In genomic region chr4:120406639-120407273, GRCm38 (mm10) we compare ENCODE assay signal across 9 mouse cellular contexts. TPM values are rescaled to one million over a fixed set of nuclear protein-coding genes. Genes with fewer than 3 reads are reported as not detected.
A peak's percentile ranks its signal among the peaks of the same experiment; 100 is the strongest.
DNase-seq lines count a peak whose midpoint lies in the region; ATAC-seq and TF ChIP-seq lines count a peak whose summit lies in the region.
"Had no signal": no experiment of that assay in that cellular context is flagged by ENCODE, and none has a peak within 500 bp of the region (broad histone marks: within the 10 kb centered on the region; RNA-seq: fewer than 3 reads in every experiment).

No protein-coding gene starts in this region.

- 33% methylated on average over 3 of the region's 3 CpGs for WGBS in kidney, embryonic 15.5 days
- 68% methylated on average over 3 of the region's 3 CpGs for WGBS in hindbrain, postnatal 0 days

- H3K4me2 ChIP-seq in kidney, embryonic 15.5 days: peak overlapping the region; percentile 62
- peak overlapping the region; percentile 68 for H3K4me2 ChIP-seq in hindbrain, postnatal 0 days (ENCODE audit: low read depth, low read length)
- H3K4me2 ChIP-seq in myocyte (ENCODE audit: low read depth): peak overlapping the region; percentile 83

- DNase-seq in kidney, postnatal 36 days: no peak
- no peak for DNase-seq in hindbrain, postnatal 0 days (ENCODE audit: low spot score)
- no peak for DNase-seq in adrenal gland, postnatal 14 days
- DNase-seq in right cerebral cortex, postnatal 14 days: no peak
- DNase-seq: gastrocnemius, postnatal 36 days had no signal

- no peak for TF ChIP-seq CTCF in hindbrain, postnatal 0 days (IDR thresholded peaks at IDR 0.05; ENCODE audit: low read depth)

- H3K4me3 ChIP-seq in kidney, embryonic 15.5 days (replicated peaks): peak overlapping the region; percentile 99
- H3K4me3 ChIP-seq in hindbrain, postnatal 0 days (ENCODE audit: low read length): peak overlapping the region; percentile 99
- peak overlapping the region; percentile 31 for H3K4me3 ChIP-seq in myocyte

- ATAC-seq in kidney, embryonic 15.5 days (replicated peaks; ENCODE audit: low FRiP score): no peak
- ATAC-seq in common myeloid progenitor, adult 5-6 weeks (replicated peaks; ENCODE audit: low read depth, poor library complexity, severe bottlenecking): peak; percentile 34; the same call in 1 of the 2 replicates
- ATAC-seq in hindbrain, postnatal 0 days: no peak
- no peak for ATAC-seq in CD4-positive, CD25-positive, alpha-beta regulatory T cell, adult 4 months

- no peaks in the 10 kb centered on the region for H3K27me3 ChIP-seq in kidney, embryonic 15.5 days
- no peaks in the 10 kb centered on the region for H3K27me3 ChIP-seq in hindbrain, postnatal 0 days (ENCODE audit: insufficient read depth, low read length)
- no peaks in the 10 kb centered on the region for H3K27me3 ChIP-seq in myocyte (ENCODE audit: control insufficient read depth, insufficient read depth, insufficient read length)

- H3K9ac ChIP-seq in kidney, embryonic 15.5 days: no peak overlapping the region; the same call in 1 of the 2 replicates
- peak overlapping the region; percentile 98; the same call in 1 of the 2 replicates for H3K9ac ChIP-seq in hindbrain, postnatal 0 days (replicated peaks; ENCODE audit: low read length)

- H3K36me3 ChIP-seq in kidney, embryonic 15.5 days: no peaks in the 10 kb centered on the region
- H3K36me3 ChIP-seq in hindbrain, postnatal 0 days (ENCODE audit: insufficient read depth, low read length): no peaks in the 10 kb centered on the region
- H3K36me3 ChIP-seq in myocyte (ENCODE audit: control insufficient read depth, insufficient read depth): no peaks in the 10 kb centered on the region

- peaks cover 5% of the 10 kb centered on the region for H3K79me2 ChIP-seq in myocyte (ENCODE audit: control insufficient read depth, insufficient read depth)

- peaks cover 24% of the 10 kb centered on the region for H3K4me1 ChIP-seq in kidney, embryonic 15.5 days
- H3K4me1 ChIP-seq in hindbrain, postnatal 0 days (ENCODE audit: insufficient read depth, low read length): no peaks in the 10 kb centered on the region; the same call in 1 of the 2 replicates

- H3K27ac ChIP-seq in kidney, embryonic 15.5 days: peak overlapping the region; percentile 98
- peak overlapping the region; percentile 95; the same call in 1 of the 2 replicates for H3K27ac ChIP-seq in hindbrain, postnatal 0 days

- no peaks in the 10 kb centered on the region for H3K9me3 ChIP-seq in kidney, embryonic 15.5 days (replicated peaks)
- H3K9me3 ChIP-seq in hindbrain, postnatal 0 days (ENCODE audit: low read length): no peaks in the 10 kb centered on the region

- no peak for TF ChIP-seq POLR2A in myocyte (IDR thresholded peaks at IDR 0.05; ENCODE audit: insufficient read length, low read depth)

- no peak overlapping the region for H3ac ChIP-seq in myocyte (ENCODE audit: control insufficient read depth, insufficient read length)

TF ChIP-seq in myocyte, 11 proteins besides CTCF, POLR2A, EP300 and RAD21:
- TF ChIP-seq MYOD1 (IDR thresholded peaks at IDR 0.05; ENCODE audit: control insufficient read depth in 1 of 3, insufficient read length in 2 of 3, low read depth in 2 of 3) (no peak), REST (IDR thresholded peaks at IDR 0.05; ENCODE audit: insufficient read depth, insufficient read length) (no peak), POLR2AphosphoS2 (IDR thresholded peaks at IDR 0.05; ENCODE audit: insufficient read length, low read depth) (no peak), E2F4 (IDR thresholded peaks at IDR 0.05; ENCODE audit: insufficient read depth) (no peak)
TF ChIP-seq in myocyte: peak in this region for 0.

RNA-seq across cellular contexts. Expression of gene Scmh1, which starts 1.7 kb away (rescaled TPM):
- 41.8 and 43.5 TPM in 2 replicates for polyA plus RNA-seq in kidney, embryonic 15.5 days (2015; fragmentation: Nextera tagmentation; extraction: Ambion mirVana)
- total RNA-seq in common myeloid progenitor, adult 5-6 weeks (2017): 19.1 and 31.0 TPM in 2 replicates
- 36.2 and 65.0 TPM in 2 replicates for total RNA-seq in hindbrain, postnatal 0 days (2014; rRNA removed)
- polyA plus RNA-seq in hindbrain, postnatal 0 days (2015; fragmentation: Nextera tagmentation; extraction: Ambion mirVana): 51.4 and 52.5 TPM in 2 replicates
- polyA plus RNA-seq in myocyte (2012; fragmentation: generic; extraction: Trizol): 27.4 TPM
- 10 to 100 TPM; 10.4 TPM for polyA plus RNA-seq in CD4-positive, CD25-positive, alpha-beta regulatory T cell, adult 4 months (2017; shearing (Covaris generic))
- 41.5 and 46.4 TPM in 2 replicates for total RNA-seq in adrenal gland, postnatal 14 days (2021)

Comparison
In these comparisons a context has a peak if more than half of its experiments do, and no peak if none do; other contexts are left out.
1. H3K4me3 ChIP-seq: peak in every context shown above with its lines; median percentile 99 in kidney, embryonic 15.5 days; 99 in hindbrain, postnatal 0 days; 31 in myocyte.